Mouse (Mus musculus) kidney, adult 11 months (tissue): ENCODE data around the gene Dap.

ENCODE experiments used
- DNase-seq: peaks from one replicate; pipeline ENCODE4 v3.0.0; 2022

Dap gene

DNA sequence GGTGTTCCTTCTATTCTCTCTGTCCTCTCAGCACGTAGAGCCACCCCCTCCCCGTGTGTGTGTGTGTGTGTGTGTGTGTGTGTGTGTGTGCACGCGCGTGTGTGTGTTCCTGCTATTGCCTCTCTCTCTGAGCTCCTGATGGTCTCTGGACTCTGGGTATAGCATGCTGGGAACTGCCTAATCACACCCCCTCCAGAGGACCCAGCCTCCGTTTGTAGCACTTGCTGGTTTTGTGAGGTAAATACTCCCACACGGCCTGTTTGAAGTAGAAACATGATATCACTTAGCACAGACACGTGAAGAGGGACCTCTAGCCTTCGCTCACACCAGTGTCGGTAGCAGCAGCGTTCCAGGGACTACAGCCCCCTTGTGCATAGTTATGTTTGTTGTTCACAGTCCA, 14.5 kb downstream of the Dap start:
- no peak for DNase-seq

DNA sequence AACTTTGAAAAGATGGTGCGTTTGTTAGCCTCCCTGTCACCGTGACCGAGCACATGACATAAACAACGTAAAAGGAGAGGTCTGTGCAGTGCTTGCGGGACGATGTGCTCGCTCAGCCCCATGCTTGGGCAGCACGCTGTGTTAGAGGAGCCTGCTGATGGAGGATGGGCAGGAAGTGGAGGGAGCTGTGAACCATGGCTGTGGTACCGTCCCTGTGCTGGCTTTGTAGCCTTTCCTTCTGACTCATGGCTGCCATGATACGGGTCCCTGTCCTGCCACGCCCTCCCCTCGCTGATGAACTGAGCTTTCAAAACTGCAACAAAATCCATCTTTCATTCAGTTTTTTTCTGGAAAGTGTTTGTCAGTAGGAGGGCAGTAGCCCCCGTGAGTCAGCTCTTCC, 15.6 kb downstream of the Dap start:
- DNase-seq, result no peak

DNA sequence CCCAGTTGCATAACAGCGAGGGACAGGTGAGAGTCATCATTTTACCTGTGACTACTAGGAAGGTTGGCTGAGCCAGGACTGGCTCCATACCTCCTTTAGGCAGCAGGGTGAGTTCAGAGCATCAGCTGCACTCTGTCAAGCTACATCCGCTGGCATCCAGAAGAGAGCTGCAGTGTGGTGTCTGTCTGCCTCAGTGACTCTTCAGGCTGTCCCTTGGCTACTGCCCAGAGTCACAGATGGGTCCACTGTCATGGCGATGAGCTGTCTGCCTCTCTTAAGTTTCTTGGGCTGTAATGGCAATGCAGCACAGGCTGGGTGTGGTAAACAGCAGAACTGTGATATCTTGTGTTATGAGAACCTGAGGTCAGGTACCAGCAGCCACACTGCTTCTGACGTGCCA, 16.1 kb downstream of the Dap start:
- DNase-seq, result no peak

DNA sequence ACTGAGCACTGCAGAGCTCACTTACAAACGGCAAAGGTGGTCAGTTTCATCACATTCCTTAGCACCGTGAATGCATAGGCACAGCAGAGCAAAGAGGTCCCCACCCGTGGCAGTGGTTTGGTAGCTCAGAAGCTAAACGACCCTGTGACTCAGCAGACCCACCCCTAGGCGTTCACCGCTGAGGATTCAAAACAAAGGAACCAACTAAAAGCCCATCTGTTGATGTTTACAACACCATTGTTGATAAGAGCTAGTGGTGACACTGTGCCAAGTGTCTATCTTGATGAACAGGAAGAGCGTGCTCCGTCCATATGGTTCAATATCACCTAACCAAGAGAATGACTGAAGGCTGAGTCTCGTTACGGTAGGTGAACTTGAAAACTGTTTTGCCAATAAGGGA, 19.1 kb downstream of the Dap start:
- no peak for DNase-seq

DNA sequence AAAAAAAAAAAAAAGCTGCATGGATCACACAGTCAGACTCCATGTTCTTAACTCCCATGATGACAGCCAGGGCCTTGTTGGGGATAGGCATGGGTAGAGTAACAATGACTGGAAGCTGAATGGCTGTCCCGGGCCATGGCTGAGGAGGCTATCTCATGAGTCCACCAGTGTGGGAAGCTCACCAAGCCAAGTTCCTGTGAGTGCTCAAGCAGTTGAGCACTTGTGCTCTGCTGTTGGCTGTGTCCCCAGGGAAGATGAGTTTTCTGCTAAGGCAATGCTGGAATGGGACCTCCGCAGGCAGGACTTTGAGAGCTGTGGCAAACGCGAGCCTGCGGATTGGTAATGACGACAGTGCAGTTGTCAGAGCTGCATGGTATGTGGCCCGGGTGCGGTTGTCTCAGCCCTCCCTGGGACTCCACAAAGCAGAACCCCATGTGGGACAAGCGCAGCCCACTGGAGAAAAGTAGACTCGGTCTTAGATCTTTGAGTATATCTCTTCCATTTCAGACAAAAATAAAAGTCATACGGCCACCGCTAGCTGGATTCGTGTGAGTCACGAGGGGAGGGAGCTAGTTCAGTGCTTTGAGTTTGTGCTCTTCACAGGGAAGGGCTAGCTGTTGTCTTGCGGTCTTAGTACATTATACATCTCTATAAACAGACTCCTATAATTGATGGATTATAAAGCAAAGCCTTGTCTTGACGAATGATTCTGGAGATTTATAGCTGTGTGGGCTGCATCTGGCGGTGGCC, 20.8 kb downstream of the Dap start:
- no peak for DNase-seq

DNA sequence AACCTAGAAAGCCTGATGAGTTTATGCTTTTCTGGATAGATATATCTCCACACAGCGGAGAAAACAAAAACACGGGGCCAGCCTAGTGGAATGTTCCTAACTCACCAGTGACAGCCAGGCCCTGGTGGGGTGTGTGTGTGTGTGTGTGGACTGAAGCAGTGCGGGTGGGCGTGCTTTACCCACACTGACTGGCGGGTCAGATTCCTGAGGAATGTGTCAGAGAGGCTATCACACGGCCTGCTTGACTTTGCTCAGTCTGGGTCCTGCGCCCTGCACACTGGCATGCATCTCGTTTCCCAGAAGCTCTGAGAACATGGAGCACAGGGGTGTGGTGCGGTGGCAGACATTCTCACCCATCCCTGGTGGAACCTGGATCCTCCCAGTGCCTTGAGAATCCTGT, 21.8 kb downstream of the Dap start:
- DNase-seq, result no peak

DNA sequence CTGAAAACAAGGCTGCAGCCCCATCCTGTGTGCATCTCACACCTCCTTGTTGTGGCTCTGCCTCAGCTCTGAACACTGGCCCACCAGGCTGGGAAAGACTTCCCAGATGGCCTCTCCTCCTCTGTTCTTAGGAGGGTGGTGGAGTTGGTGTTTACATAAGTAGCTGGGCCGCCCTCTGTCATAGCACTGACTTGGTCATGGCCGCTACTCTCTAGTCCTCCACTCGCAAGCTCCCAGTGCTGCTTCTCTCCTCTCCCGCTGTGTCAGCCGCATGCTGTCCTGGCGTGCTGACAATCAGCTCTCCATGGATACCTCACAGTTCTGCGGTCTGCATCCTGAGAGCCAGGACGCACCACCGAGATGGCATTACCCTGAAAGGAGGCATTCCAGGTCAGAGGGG, 22.9 kb downstream of the Dap start:
- DNase-seq, result no peak

DNA sequence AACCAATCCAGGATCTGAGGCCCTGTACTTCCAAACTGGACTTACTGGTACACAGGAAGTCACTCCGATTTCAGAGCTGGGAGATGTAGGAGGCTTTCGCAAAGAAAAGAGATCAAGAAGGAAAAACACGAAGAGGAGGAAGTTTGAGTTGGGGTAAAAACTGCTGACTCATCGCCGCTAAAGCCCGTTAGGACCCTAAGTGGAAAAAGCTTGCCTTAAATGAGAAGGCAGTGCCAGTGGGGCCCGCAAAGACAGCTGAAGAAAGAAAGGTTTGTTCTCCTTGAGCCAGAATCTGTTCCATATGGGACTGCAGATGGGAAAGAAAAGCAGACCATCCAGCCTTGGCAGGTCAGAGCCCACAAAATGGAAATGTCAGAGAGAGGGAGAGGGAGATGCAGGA, 24.8 kb downstream of the Dap start:
- no peak for DNase-seq

DNA sequence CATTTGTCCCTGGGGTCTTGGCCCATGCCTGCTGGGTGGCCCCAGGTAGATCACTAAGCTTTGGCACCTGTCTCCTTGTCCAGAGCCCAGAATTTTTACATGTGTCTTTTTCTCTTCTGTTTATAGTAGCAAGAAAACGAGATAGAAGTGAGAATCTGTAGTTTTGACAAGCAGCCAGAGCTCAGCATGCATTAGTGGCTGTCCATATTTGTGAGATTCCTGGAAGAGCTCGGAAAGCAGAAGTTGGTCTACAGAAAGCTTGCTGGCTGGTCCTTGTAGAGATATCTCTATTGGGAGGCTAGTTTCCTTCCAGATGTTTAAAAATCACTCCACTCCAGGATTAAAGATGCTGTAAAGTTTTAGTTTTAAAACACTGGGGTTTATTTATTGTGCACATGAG, 25.9 kb downstream of the Dap start:
- DNase-seq, result no peak

DNA sequence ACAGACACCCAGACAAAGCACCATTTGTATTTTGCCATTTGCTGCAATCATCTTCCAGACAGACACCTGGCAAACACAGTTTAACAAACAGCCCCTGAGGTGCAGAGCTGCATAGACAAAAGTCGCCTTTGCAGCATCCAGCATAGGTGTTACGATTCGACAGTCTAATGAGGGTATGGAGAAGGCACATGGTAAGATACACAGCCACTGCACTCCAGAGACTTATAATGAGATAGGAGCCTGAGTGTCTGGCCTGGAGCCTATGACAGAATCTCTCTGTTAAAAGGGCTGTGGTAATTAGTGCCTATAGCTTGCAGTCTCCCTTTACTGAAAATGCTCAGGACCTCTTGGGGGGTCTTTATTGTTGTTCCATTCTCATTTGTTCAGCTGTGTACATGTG, 26.6 kb downstream of the Dap start:
- no peak for DNase-seq

DNA sequence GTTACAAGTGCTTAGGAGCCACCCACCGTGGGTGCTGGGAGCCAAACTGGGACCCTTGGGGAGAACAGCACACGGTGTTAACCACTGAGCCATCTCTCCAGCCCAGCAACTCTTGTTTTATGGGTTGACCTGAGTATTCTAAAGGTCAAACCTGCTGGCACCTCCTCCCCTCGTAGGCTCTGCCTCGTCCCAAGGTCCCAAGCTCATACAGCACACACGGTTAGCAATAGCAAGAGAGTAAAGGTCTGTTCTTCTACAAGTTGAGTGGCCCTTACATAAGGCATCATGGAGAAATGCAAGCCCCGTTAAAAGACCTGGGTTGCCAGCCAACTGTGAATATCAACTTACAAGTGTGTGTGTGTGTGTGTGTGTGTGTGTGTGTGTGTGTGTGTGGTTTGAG, 27.1 kb downstream of the Dap start:
- peak; percentile 15 for DNase-seq

DNA sequence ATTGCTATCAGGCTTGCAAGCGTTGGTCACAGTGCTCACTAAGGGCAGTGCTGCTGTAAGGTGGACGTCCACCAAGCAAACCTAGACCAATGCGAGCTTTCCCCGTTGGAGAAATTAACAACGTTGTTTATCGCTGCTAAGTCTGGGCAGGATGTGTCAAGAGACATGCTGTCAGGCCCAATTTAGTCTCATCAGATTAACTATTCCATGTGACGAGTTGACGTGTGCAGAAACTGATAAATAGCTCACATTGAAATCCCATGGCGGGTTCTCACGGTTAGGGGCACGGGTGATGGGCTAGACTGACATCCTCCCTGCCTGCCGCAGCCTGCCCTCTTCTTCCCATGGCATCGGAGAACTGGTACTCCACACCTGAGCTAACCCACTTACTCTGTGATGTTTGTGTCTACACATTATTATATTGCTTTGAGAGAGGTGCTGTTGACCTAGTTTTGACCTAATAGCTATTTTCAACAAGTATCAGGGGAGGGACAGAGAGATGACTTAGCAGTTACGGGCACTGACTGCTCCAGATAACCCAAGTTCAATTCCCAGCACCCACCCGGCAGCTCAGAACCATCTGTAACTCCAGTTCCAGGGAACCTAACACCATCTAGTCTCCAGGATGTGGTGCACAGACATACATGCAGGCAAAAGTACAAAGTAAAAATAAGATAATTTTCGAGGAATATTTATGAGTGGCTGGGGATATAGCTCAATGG, 28.6 kb downstream of the Dap start:
- no peak for DNase-seq

DNA sequence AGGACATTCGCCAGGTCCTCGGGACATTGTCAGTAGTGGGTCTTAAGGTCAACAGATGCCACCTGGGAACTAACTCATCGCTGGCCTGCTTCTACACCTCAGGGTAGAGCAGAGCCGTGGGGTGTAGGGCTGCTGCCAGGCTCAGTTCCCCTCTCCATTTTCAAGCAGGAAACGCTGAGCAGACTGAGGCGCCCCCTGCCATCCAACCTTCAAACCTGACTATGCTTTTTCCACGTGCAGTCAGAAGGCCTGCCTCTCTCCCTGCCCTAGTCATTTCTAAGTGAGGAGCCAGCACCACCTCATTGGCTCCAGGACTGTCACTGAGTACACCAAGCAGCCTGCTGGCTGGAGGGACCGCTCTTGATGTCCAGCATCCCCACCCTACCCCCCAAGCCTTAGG, 29.3 kb downstream of the Dap start:
- DNase-seq, result no peak

DNA sequence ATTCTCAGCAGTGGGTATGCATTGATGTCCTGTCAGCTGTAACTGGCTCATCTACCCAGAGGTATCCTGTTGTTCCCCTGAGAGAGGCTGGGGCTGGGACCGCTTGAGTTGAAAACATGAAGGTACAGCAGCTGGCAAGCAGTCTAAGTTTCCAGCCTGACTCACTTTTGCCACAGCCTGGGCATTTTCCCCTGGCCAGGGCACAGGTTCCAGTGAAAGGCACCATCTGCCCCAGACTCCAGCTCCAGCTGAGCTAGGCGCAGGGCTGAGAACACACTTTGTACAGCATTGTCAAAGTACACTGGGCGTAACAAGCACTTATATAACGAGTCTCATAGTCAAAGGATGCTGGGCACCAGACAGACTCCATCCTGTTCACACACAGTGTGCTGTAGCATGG, 29.8 kb downstream of the Dap start:
- DNase-seq, result peak; percentile 79

DNA sequence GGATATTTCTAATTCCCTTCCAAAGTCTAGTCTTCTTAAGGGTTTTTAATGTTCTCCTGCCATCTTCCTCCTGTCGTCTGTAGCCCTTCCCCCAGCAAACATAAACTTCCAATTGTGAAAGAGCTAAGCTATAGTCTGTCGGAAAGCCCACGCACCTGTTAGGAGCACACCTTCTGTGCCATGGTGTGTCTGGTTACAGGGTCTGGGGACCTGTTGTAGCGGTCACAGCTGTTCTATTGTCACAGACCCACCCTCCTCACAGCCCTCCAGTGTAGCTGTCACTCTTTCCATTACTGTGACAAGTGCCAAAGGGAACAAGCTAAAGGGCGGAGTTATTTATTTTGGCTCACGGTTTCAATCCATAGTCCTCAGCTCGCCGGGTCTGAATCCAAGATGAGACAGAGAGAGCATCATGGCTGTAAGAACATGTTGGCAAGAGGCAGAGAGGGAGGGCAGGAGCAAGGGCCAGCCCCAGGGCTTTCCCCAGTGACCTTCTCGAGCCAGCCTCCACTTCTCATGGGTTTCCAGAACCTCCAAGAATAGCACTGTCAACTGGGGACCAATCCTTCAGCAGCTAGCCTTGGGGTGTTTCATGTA, 30.9 kb downstream of the Dap start:
- DNase-seq, result peak; percentile 9

DNA sequence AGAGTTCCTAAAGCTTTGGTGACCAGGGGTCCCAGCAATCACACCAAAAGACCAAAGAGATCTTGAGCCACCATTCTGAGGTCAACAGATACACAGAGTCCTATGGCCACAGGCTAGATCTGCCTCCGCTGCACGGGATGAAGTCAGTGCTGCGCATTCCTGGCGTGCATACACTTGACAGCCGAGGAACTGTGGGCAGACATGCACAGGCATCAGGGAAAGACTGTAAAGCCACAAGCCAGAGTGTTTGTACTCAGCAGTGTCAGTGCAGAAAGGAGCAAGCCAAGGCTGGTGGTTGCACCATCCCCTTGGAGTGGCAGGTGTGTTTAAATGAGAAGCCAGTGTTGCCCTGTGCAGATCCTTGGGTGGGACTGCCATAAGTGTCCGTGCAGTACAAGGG, 31.6 kb downstream of the Dap start:
- DNase-seq, result no peak

DNA sequence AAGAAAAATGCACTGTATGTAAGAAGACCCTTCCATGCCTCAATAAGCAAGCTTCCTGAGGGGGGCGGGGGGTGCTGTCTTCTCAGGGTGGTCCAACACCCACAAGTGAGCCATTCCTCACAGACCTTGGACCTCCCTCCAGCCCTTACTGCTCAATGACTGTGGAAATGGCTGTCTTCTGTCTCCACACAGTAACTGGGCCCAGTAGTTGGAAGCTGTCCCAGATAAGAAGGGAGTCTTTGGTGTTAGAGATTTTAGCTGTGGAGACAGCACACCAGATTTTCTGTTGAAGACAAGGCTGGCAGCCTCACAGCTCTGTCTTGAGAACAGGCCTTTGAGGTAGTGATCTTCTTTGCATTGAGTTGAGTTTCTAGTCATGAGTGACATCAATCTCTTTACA, 33.2 kb downstream of the Dap start:
- DNase-seq, result no peak

DNA sequence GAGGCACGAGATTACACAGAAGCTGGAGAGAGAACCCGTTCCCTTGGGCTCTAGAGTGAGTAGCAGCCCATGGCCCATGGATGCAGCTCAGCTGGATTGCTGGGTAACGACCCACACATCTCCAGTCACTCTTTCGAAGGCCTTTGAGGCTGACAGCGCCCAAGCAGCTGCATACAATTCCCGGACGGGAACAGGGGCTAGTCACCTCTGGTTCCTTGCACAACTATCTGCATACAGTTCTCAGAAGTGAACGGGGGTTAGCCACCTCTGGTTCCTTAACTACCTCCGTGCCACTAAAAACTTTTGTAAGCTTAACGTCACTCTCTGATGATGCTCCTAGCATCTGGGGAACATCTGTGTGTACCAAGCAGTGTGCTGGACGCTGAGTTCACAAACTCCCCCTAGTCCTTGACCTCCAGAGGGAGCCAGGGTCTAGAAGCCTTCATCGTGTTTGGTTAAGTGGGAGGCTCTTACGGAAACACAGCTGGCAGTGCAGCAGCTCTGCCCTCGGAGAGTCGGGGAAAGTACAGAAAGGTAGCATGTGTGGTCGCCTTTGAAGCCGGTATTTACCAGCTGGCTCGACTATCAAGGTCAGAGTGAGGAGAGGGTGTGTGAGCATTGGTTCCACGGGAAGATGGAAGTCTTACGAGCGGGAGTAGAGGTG, 34.0 kb downstream of the Dap start:
- no peak for DNase-seq

DNA sequence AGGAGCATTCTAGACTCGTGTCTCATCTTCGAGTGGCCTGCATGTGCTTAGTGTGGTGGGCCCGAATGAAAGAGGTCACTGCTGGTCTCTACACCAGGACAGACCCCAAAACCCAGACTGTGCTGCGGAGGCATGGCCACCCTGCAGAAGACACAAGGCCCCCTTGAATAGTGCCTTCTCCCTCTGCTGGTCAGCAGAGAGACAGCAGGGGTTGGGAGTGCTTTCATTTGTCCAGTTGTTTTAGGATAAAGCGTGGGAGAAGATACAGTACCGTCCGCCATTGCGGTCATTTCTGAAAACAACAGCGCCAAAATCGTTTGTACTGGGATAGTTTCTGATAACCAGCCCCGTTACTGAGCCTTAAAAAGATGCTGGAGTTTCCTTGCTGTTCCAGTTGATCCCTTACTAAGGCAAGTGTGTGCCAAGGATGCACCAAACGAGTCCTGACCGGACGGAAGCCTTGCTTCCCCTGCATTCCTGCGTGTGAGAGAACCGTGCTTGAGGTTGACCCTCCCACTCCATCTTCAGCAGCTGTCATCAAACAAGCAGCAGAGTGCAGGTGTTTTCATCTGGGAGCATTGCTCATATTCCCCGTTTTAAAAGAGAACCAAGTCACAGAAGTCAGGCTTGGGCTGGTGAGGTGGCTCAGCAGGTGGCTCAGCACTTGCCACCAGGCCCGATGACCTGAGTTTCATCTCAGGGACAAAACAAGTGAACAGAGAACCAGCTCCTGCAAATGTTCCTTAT, 34.8 kb downstream of the Dap start:
- no peak for DNase-seq

DNA sequence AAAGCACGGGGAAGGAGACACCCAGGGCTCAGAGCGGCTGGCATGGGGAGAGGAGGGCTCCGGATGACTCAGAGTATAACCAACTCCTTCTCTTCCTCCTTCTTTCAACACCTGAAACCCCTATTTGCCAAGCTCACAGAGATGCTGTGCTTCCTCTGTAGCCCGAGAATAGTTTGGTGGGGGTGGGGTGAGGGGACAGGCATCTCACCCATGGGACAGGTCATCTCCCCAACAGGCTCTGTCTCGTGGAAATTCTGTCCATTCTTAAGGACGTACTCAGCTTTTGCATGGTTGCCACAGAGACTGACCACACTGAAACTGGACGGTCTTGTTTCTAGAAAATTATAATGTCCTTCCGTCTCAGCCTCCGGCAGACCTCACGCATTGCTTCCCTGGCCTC, 37.0 kb downstream of the Dap start:
- no peak for DNase-seq

DNA sequence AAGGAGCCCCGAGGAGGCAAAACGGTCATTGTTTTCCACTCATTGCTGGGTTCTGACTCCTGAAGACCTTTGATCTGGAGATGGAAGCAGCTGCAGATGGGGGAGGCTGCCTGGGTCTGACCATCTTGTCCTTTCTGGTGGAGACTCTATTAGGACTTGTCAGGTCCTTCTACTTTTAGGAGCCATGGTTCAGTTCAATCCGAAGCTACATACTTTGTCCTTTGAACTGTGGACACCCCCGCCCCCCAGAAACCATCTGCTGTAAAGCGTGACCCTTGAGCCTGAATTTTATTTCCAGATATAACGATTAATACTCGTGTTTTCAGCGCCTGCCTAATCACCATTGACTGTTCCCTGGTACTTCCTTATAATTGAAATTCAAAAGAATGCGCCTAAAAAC, 38.2 kb downstream of the Dap start:
- DNase-seq, result peak; percentile 28

DNA sequence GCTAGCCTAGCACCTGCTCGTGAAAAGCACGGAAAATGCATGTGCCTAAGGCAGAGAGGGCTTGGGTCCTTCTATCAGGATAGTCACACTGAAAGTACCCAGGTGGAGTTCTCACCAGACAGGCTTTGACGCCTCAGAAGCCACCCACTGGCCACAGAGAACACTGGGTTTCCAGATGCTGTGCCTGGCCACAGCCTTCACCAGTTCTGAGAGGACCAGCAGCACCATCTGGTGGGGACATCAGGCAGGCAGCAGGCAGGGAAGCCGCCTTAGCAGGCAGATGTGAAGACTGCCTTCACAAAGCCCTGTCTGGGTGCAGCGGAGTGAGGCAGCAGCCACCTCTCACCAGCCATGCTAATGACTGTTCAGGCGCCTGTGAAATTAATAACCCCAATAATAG, 40.7 kb downstream of the Dap start:
- peak; percentile 73 for DNase-seq

DNA sequence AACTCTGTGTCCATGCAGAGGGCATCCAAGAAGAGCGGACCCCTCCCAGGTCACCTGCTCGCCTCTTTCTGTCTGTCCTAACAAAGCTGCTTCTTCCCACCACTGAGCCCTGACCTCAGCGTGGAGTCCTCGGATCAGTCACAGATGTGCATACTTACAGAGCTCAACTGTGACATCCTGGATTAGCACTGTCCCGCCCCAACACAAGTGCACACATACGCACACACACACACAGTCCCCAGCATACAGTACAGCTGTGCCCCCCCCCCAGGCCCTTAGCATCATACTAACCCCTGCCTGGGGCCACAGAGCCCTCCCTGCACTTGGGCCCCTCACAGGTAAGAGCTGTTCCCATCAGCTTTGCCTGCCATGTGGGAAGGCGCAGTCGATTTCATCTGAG, 41.3 kb downstream of the Dap start:
- no peak for DNase-seq
